Mouse (Mus musculus): ENCODE measurements around the gene Psmd13. TPM values are rescaled to one million over a fixed set of nuclear protein-coding genes. Genes with fewer than 3 reads are reported as not detected.

Gene Psmd13
- total and polyA plus RNA-seq, 3 experiments: 165 to 215 TPM; not detected in 1

- Histone ChIP-seq H3K9me3 (replicated peaks; ENCODE audit: insufficient read depth, low read length) (no peaks in the 10 kb centered on the region), H3K4me3 (ENCODE audit: control insufficient read depth in 1 of 2, insufficient read depth in 1 of 2, low read depth in 2 of 2, low read length in 2 of 2) (no peak overlapping the region), H3K4me1 (ENCODE audit: control insufficient read depth in 1 of 2, insufficient read depth in 2 of 2, low read length in 2 of 2) (peaks cover 3 to 9% of the 10 kb centered on the region in 2 experiments; a peak in 2 of 4 replicates), H3K27me3 (ENCODE audit: control insufficient read depth in 1 of 2, insufficient read depth in 2 of 2, low read length in 2 of 2) (no peaks in the 10 kb centered on the region; a peak in 1 of 4 replicates), H3K36me3 (ENCODE audit: control insufficient read depth in 1 of 2, insufficient read depth in 2 of 2, low read length in 2 of 2) (no peaks in the 10 kb centered on the region; a peak in 1 of 4 replicates), H3K9ac (ENCODE audit: control insufficient read depth, low read depth, low read length, poor library complexity, severe bottlenecking) (no peak overlapping the region), H3K27ac (ENCODE audit: control insufficient read depth, low read depth, low read length) (no peak overlapping the region), H3K79me2 (ENCODE audit: control insufficient read depth, insufficient read depth, low read length, poor library complexity) (no peaks in the 10 kb centered on the region)
- DNase-seq (ENCODE audit: low read depth, low spot score): no peak
- TF ChIP-seq CHD2 (IDR thresholded peaks at IDR 0.05; ENCODE audit: low read length) (no peak), TBP (IDR thresholded peaks at IDR 0.05; ENCODE audit: low read depth, low read length) (no peak), ZC3H11A (IDR thresholded peaks at IDR 0.05; ENCODE audit: low read depth, low read length) (no peak), MAFK (IDR thresholded peaks at IDR 0.05; ENCODE audit: borderline replicate concordance, low read depth, low read length) (no peak), EP300 (IDR thresholded peaks at IDR 0.05; ENCODE audit: low read depth in 1 of 2, low read length in 2 of 2) (no peak), MYC (IDR thresholded peaks at IDR 0.05; ENCODE audit: low read depth, low read length) (no peak), USF1 (IDR thresholded peaks at IDR 0.05; ENCODE audit: low read depth, low read length) (no peak), ZKSCAN1 (IDR thresholded peaks at IDR 0.05; ENCODE audit: low read depth, low read length) (no peak), RAD21 (IDR thresholded peaks at IDR 0.05; ENCODE audit: low read depth, low read length) (no peak), GATA1 (IDR thresholded peaks at IDR 0.05; ENCODE audit: low read depth, low read length) (no peak), E2F4 (IDR thresholded peaks at IDR 0.05; ENCODE audit: borderline replicate concordance, low read depth, low read length) (no peak), CTCF (IDR thresholded peaks at IDR 0.05 in 2 of 3, conservative IDR thresholded peaks at IDR 0.05 in 1 of 3; ENCODE audit: control insufficient read depth in 1 of 3, insufficient read depth in 1 of 3, low read depth in 2 of 3, low read length in 3 of 3, poor library complexity in 1 of 3, severe bottlenecking in 1 of 3) (no peak), USF2 (IDR thresholded peaks at IDR 0.05; ENCODE audit: borderline replicate concordance in 1 of 2, insufficient read depth in 1 of 2, low read depth in 1 of 2, low read length in 2 of 2) (no peak), TAL1 (IDR thresholded peaks at IDR 0.05; ENCODE audit: low read length) (no peak), ZNF384 (IDR thresholded peaks at IDR 0.05; ENCODE audit: low read depth, low read length) (no peak)
These were observed 40.7 kb upstream of the Psmd13 start for GRCm38 (mm10) chr7:140840750-140841735.

DNA sequence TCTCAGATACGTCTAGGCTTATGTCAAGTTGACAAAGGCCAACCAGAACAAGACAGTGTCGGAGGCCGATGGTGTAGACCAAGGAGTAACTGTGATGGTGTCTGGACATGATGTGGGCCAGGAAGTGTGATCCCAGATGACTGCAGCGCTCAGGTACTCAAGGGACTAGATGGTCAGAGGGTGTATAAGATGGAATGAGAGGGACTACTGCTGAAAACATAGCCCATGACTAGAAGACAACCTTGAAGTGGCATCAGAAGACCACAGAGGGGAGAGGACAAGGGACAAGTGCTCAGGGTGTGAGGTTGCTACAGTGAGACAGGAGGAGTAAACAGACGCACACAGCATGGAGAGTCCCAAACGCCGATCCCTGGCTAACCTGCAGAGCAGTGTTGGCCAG lies 38.0 kb upstream of the Psmd13 start:
- no peaks in the 10 kb centered on the region; a peak in 1 of 4 replicates for H3K36me3 ChIP-seq (ENCODE audit: control insufficient read depth in 1 of 2, insufficient read depth in 2 of 2, low read length in 2 of 2)
- DNase-seq (ENCODE audit: low read depth, low spot score): no peak
- no peak overlapping the region for H3K9ac ChIP-seq (ENCODE audit: control insufficient read depth, low read depth, low read length, poor library complexity, severe bottlenecking)
- H3K27ac ChIP-seq (ENCODE audit: control insufficient read depth, low read depth, low read length): no peak overlapping the region
- H3K79me2 ChIP-seq (ENCODE audit: control insufficient read depth, insufficient read depth, low read length, poor library complexity): no peaks in the 10 kb centered on the region
- H3K4me3 ChIP-seq (ENCODE audit: control insufficient read depth in 1 of 2, insufficient read depth in 1 of 2, low read depth in 2 of 2, low read length in 2 of 2): no peak overlapping the region
- H3K9me3 ChIP-seq (replicated peaks; ENCODE audit: insufficient read depth, low read length): no peaks in the 10 kb centered on the region
- peaks cover 0 to 2% of the 10 kb centered on the region in 2 experiments; a peak in 1 of 4 replicates for H3K4me1 ChIP-seq (ENCODE audit: control insufficient read depth in 1 of 2, insufficient read depth in 2 of 2, low read length in 2 of 2)
- H3K27me3 ChIP-seq (ENCODE audit: control insufficient read depth in 1 of 2, insufficient read depth in 2 of 2, low read length in 2 of 2): no peaks in the 10 kb centered on the region; a peak in 1 of 4 replicates
- TF ChIP-seq USF2 (IDR thresholded peaks at IDR 0.05; ENCODE audit: borderline replicate concordance in 1 of 2, insufficient read depth in 1 of 2, low read depth in 1 of 2, low read length in 2 of 2) (no peak), ELF1 (IDR thresholded peaks at IDR 0.05; ENCODE audit: low read depth, low read length) (no peak), USF1 (IDR thresholded peaks at IDR 0.05; ENCODE audit: low read depth, low read length) (no peak), CTCF (IDR thresholded peaks at IDR 0.05 in 2 of 3, conservative IDR thresholded peaks at IDR 0.05 in 1 of 3; ENCODE audit: control insufficient read depth in 1 of 3, insufficient read depth in 1 of 3, low read depth in 2 of 3, low read length in 3 of 3, poor library complexity in 1 of 3, severe bottlenecking in 1 of 3) (no peak)
